Mouse (Mus musculus): Measurements from ENCODE around the gene Mycbp2.

DNA sequence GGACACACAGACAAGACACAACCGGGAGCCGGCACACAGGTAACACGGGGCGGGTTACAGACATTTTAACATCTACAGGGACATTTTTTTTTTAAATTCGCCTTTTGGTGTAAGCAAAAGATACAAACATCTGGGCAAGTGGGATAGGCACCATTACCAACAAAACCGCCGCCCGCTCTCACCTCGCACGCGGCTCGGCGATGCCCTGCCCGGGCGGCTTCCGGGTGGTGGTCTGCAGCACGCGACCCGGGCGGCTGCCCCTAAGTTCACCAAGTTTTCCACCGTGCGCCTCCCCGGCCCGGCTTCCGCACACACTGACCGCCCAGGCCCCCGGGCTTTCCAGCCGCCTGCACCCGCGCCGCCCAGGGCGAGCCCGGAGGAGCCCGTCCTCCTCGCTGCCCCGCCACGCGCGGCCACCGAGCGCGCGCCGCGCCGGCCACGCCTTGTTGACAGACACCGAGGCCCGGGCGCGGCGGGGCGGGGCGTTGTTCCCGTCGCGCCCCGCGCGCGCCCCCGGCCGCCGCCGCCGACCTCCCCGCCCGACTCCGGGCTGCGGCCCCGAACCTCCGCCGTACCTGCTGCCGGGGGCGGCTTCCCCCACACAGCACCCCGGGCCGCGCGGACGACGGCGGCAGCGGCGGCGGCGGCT, 247.9 kb downstream of the Mycbp2 start:
- TF ChIP-seq GATA1 (IDR thresholded peaks at IDR 0.05; ENCODE audit: borderline replicate concordance, low read length) (no peak), FLI1 (IDR thresholded peaks at IDR 0.05; ENCODE audit: low read length) (no peak)

Data from megakaryocyte, embryonic 14.5 days (primary cell).